Mouse (Mus musculus) midbrain, embryonic 10.5 days (tissue): ENCODE results near the gene Ggta1. TPM values are rescaled to one million over a fixed set of nuclear protein-coding genes. Genes with fewer than 3 reads are reported as not detected.

Source experiments
- DNase-seq: peaks from one replicate; pipeline ENCODE4 v3.0.0-alpha.2; 2017; ENCODE audit warnings: low spot score
- H3K27ac ChIP-seq: fragments of 300-500 bp; sonication (generic); replicated peaks from 2 replicates; pipeline ENCODE4 v1.5.1; 2016; ENCODE audit warnings: mild to moderate bottlenecking
- H3K27me3 ChIP-seq: fragments of 300-500 bp; sonication (generic); 2 replicates; pipeline ENCODE4 v1.6.1; 2016; ENCODE audit warnings: low read depth, mild to moderate bottlenecking; ENCODE audit not compliant: poor library complexity, severe bottlenecking
- H3K36me3 ChIP-seq: fragments of 300-500 bp; sonication (generic); 2 replicates; pipeline ENCODE4 v1.6.1; 2016; ENCODE audit warnings: mild to moderate bottlenecking, moderate library complexity
- H3K4me1 ChIP-seq: fragments of 300-500 bp; sonication (generic); 2 replicates; pipeline ENCODE4 v1.6.1; 2016
- H3K4me3 ChIP-seq: fragments of 300-500 bp; sonication (generic); 2 replicates; pipeline ENCODE4 v1.5.1; 2016; ENCODE audit warnings: mild to moderate bottlenecking, moderate library complexity
- H3K9me3 ChIP-seq: fragments of 300-500 bp; sonication (generic); replicated peaks from 2 replicates; pipeline ENCODE4 v1.6.1; 2016; ENCODE audit warnings: mild to moderate bottlenecking
- WGBS: fragments of 180-500 bp; shearing (Covaris S2); methylation state at CpG from one replicate; pipeline ENCODE4 v1.1.7; 2016; 5-methylcytosine and 5-hydroxymethylcytosine counted together
- polyA plus RNA-seq: library from polyadenylated mRNA; unstranded; fragments of >200 nt; fragmentation: Nextera tagmentation; extraction: Ambion mirVana; gene quantifications from 2 replicates; pipeline ENCODE4 v1.2.1, GENCODE M21; 2016

Ggta1 gene
- polyA plus RNA-seq, 1 experiment from 2014 or later, result 6.0 TPM

DNA sequence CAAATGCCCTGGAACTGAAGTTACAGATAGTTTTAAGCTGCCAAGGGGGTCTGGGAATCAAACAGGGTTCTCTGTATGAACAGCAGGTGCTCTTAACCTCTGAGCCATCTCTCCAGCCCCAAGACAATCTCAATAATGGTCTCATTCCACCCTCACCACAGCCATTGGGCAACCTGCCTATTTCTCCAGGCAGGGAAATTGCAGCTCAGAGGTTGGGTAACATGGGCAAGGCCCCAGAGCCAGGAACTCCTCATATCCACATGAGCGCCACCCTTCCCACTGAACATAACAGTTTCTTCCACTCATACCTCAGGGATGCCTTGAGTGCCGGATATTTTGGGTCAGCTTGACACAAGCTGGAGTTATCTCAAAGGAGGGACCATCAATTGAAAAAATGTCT is 25.2 kb downstream of the Ggta1 start:
- WGBS, result 90% methylated on average over 2 of the region's 2 CpGs
- Histone ChIP-seq H3K27me3 (peaks cover 5% of the 10 kb centered on the region; the same call in 1 of the 2 replicates), H3K4me3 (no peak overlapping the region), H3K27ac (no peak overlapping the region), H3K4me1 (peaks cover 12% of the 10 kb centered on the region; the same call in 1 of the 2 replicates), H3K36me3 (no peaks in the 10 kb centered on the region), H3K9me3 (no peaks in the 10 kb centered on the region)
- DNase-seq, result no peak

- Histone ChIP-seq H3K27ac (no peak overlapping the region), H3K4me3 (no peak overlapping the region), H3K9me3 (no peaks in the 10 kb centered on the region), H3K27me3 (peaks cover 9% of the 10 kb centered on the region; the same call in 1 of the 2 replicates), H3K36me3 (no peaks in the 10 kb centered on the region), H3K4me1 (peaks cover 28% of the 10 kb centered on the region)
- DNase-seq, result no peak
- WGBS, result 83% methylated on average over 6 of the region's 6 CpGs
These were observed 28.4 kb downstream of the Ggta1 start for GRCm38 (mm10) chr2:35434576-35435123.

DNA sequence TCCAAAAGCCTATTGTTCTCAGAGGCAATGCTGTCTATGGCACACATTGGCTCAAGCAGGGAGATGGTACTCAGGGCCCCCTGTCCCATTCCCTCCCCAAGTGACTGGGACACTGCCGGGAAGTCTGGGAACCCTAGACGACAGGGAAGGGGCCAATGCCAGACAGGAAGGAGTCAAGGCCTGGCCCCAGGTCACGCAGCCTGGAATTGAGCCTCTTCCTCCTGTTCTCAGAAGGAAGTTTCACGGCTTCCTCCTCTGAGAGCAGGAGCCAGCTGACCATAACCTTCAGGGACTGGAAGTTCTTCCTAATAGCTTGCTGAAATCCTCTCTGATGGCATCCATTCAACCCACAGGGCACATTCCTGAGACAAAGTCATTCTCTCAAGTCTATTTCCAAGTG is 29.6 kb downstream of the Ggta1 start:
- no peaks in the 10 kb centered on the region for H3K36me3 ChIP-seq
- peaks cover 9% of the 10 kb centered on the region; the same call in 1 of the 2 replicates for H3K27me3 ChIP-seq
- H3K4me3 ChIP-seq, result no peak overlapping the region
- peaks cover 28% of the 10 kb centered on the region for H3K4me1 ChIP-seq
- H3K27ac ChIP-seq, result no peak overlapping the region
- H3K9me3 ChIP-seq, result no peaks in the 10 kb centered on the region
- 80% methylated on average over 4 of the region's 4 CpGs for WGBS
- DNase-seq, result no peak

GRCm38 (mm10) chr2:35432472-35432871 is 30.6 kb downstream of the Ggta1 start:
- no peak for DNase-seq
- Histone ChIP-seq H3K36me3 (no peaks in the 10 kb centered on the region), H3K27ac (peak overlapping the region; percentile 13; the same call in 1 of the 2 replicates), H3K4me3 (no peak overlapping the region), H3K9me3 (no peaks in the 10 kb centered on the region), H3K4me1 (peaks cover 34% of the 10 kb centered on the region), H3K27me3 (peaks cover 9% of the 10 kb centered on the region; the same call in 1 of the 2 replicates)
- 44% methylated on average over 7 of the region's 7 CpGs for WGBS

DNA sequence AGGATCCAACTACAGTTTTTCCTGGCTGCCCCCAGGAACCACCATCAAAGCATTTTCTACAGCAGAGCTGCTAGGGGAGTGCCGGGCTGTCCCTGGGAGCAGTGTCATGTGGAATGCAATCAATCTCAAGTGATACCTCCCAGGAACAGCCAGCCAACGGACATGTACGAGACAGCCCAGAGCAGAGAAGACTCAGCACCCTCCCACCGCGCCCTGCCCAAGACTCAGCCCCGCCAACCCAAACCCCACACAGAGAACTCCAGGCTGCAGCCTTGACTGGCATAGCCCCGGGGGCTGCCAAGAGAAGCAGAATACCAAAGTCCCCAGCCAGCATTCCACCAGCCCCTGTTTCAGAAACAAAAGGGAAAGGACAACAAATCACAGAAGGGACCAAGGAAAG is 31.0 kb downstream of the Ggta1 start:
- Histone ChIP-seq H3K4me1 (peaks cover 36% of the 10 kb centered on the region), H3K36me3 (no peaks in the 10 kb centered on the region), H3K27me3 (peaks cover 9% of the 10 kb centered on the region; the same call in 1 of the 2 replicates), H3K4me3 (no peak overlapping the region), H3K9me3 (no peaks in the 10 kb centered on the region), H3K27ac (no peak overlapping the region)
- no peak for DNase-seq
- WGBS, result 74% methylated on average over 7 of the region's 7 CpGs

GRCm38 (mm10) chr2:35430806-35431205 is 32.2 kb downstream of the Ggta1 start:
- 78% methylated on average over 8 of the region's 8 CpGs for WGBS
- Histone ChIP-seq H3K36me3 (no peaks in the 10 kb centered on the region), H3K27me3 (peaks cover 9% of the 10 kb centered on the region; the same call in 1 of the 2 replicates), H3K4me1 (peaks cover 36% of the 10 kb centered on the region), H3K9me3 (no peaks in the 10 kb centered on the region), H3K4me3 (no peak overlapping the region), H3K27ac (no peak overlapping the region)
- no peak for DNase-seq

DNA sequence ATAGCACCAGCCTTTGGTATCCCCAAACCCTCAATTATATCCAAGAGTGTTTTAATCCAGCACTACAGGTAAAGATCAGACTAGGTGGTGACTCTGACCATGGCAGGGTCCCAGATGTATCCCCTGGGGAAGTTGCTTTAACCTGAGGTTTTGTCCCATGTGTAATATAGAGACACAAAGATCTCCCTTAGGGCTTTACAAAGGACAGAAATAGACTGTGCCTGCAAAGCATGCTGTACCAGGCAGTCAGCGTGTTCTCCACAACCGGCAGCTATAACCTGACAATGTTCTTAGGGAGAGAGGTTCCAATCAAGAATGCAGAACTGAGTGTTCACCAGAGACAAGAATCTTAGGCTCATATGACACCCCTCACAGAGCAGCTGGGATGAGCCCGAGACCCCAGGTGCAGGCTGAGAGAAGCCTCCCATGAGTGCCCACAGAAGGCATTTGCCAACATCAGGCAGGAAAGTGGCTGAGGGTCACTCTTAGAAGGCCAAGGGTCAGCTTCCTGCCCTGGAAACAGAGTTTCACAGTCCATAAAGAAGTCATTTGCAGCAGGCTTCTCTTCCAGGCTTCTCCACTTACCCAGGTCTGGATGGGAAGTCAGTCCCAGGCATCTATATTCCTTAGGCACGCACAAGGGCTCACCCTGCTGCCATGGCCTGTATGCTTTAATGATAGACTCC is 34.3 kb downstream of the Ggta1 start:
- Histone ChIP-seq H3K9me3 (no peaks in the 10 kb centered on the region), H3K4me3 (no peak overlapping the region), H3K36me3 (no peaks in the 10 kb centered on the region), H3K27me3 (peaks cover 9% of the 10 kb centered on the region; the same call in 1 of the 2 replicates), H3K4me1 (peaks cover 31% of the 10 kb centered on the region), H3K27ac (no peak overlapping the region)
- DNase-seq, result no peak
- 87% methylated on average over 4 of the region's 4 CpGs for WGBS

DNA sequence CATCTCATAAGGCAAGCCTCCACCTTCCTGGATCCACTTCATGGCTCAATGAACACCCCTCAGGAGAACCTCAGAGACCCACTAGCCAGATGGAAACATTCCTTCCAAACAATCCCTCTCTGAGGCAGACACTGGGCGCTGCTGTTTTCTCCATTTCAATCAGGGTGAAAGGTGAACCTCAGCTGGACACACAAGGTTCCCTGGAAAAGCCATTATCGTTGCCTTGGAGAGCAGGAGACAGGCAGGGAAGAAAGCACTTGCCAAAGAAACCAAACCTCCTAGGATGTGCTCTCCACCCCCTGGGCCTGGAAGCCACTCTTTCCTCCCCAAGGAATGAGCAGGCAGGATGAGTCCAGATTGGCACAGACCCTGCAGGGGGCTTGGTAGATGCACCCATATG is 35.5 kb downstream of the Ggta1 start:
- 50% methylated on average over 2 of the region's 2 CpGs for WGBS
- Histone ChIP-seq H3K9me3 (no peaks in the 10 kb centered on the region), H3K27ac (no peak overlapping the region; the same call in 1 of the 2 replicates), H3K27me3 (peaks cover 2% of the 10 kb centered on the region; the same call in 1 of the 2 replicates), H3K4me3 (no peak overlapping the region), H3K36me3 (no peaks in the 10 kb centered on the region), H3K4me1 (peaks cover 22% of the 10 kb centered on the region)
- DNase-seq, result no peak

DNA sequence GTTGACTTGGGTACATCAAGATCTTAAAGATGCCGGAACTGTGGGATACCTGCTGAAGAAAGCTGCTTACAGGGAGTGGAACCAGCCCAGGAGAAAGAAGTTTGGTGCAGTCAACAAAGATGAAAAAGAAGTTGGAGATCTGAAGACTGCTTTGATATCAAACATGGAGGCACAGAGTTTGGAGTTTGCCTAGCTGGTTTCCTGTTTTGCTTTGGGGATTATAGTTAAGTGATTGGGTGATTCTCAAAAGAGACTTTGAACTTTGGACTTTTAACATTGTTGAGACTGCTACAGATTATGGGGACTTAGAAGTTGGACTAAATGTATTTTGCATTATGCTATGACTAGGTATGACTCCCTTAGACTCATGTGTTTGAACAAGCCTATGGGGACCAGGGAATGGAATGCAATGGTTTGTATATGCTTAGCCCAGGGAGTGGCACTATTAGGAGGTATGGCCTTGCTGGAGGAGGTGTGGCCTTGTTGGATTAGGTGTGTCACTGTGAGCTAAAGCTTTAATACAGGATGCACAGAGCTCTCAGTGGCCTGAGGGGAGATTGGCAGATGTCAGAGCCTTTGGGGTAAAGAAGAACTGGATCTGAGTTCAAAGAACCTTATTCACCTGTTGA is 39.2 kb downstream of the Ggta1 start:
- Histone ChIP-seq H3K9me3 (no peaks in the 10 kb centered on the region; the same call in 1 of the 2 replicates), H3K27me3 (no peaks in the 10 kb centered on the region), H3K36me3 (peaks cover 5% of the 10 kb centered on the region; the same call in 1 of the 2 replicates), H3K4me3 (no peak overlapping the region), H3K4me1 (peaks cover 8% of the 10 kb centered on the region), H3K27ac (no peak overlapping the region)
- DNase-seq, result no peak
- WGBS, result 84% methylated on average over 1 of the region's 1 CpGs

- Histone ChIP-seq H3K4me3 (no peak overlapping the region), H3K27ac (no peak overlapping the region), H3K27me3 (no peaks in the 10 kb centered on the region), H3K36me3 (peaks cover 5% of the 10 kb centered on the region; the same call in 1 of the 2 replicates), H3K9me3 (no peaks in the 10 kb centered on the region; the same call in 1 of the 2 replicates), H3K4me1 (peaks cover 2% of the 10 kb centered on the region)
- WGBS, result 86% methylated on average over 3 of the region's 3 CpGs
- DNase-seq, result no peak
These were observed 40.6 kb downstream of the Ggta1 start for GRCm38 (mm10) chr2:35422384-35422783.

DNA sequence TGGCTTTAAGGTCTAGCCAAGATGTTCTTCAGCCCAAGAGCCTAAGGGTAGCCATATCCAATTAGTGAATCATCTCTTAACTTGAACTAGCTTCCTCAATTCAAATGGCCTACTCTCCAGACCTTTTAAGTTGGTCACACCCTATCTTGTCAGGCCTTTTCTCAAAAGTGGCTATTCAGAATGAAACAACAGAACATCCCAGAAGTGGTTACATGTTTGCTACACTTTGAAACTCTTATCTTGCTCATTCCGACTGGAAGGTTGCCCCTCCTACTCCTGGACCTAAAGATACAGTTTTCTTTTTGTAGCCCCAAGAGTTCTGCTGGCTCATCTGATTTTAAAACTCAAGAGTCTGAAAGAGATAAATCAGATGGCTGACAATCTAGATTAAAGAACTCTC is 42.4 kb downstream of the Ggta1 start:
- H3K4me3 ChIP-seq, result no peak overlapping the region
- no peak for DNase-seq
- peaks cover 5% of the 10 kb centered on the region; the same call in 1 of the 2 replicates for H3K36me3 ChIP-seq
- no peaks in the 10 kb centered on the region; the same call in 1 of the 2 replicates for H3K9me3 ChIP-seq
- whole genome bisulfite sequencing, result 85% methylated on average over 1 of the region's 1 CpGs
- H3K27me3 ChIP-seq, result no peaks in the 10 kb centered on the region
- H3K27ac ChIP-seq, result no peak overlapping the region
- H3K4me1 ChIP-seq, result no peaks in the 10 kb centered on the region

GRCm38 (mm10) chr2:35419671-35420070 is 43.4 kb downstream of the Ggta1 start:
- H3K27ac ChIP-seq, result no peak overlapping the region
- H3K9me3 ChIP-seq, result no peaks in the 10 kb centered on the region; the same call in 1 of the 2 replicates
- H3K4me3 ChIP-seq, result no peak overlapping the region
- no peaks in the 10 kb centered on the region for H3K27me3 ChIP-seq
- no peaks in the 10 kb centered on the region for H3K4me1 ChIP-seq
- DNase-seq, result no peak
- WGBS, result 89% methylated on average over 2 of the region's 2 CpGs
- H3K36me3 ChIP-seq, result peaks cover 5% of the 10 kb centered on the region; the same call in 1 of the 2 replicates

- WGBS, result 93% methylated on average over 4 of the region's 4 CpGs
- H3K4me3 ChIP-seq, result no peak overlapping the region
- DNase-seq, result no peak
- H3K27ac ChIP-seq, result no peak overlapping the region
- H3K9me3 ChIP-seq, result no peaks in the 10 kb centered on the region; the same call in 1 of the 2 replicates
- no peaks in the 10 kb centered on the region for H3K4me1 ChIP-seq
- H3K36me3 ChIP-seq, result peaks cover 5% of the 10 kb centered on the region; the same call in 1 of the 2 replicates
- no peaks in the 10 kb centered on the region for H3K27me3 ChIP-seq
These were observed 43.8 kb downstream of the Ggta1 start for GRCm38 (mm10) chr2:35419243-35419642.
